Mouse (Mus musculus): ENCODE data around the gene Phf3. TPM values are rescaled to one million over a fixed set of nuclear protein-coding genes. Genes with fewer than 3 reads are reported as not detected.

Phf3 gene
- polyA plus RNA-seq, 1 experiment from 2014 or later = 15.3 TPM

DNA sequence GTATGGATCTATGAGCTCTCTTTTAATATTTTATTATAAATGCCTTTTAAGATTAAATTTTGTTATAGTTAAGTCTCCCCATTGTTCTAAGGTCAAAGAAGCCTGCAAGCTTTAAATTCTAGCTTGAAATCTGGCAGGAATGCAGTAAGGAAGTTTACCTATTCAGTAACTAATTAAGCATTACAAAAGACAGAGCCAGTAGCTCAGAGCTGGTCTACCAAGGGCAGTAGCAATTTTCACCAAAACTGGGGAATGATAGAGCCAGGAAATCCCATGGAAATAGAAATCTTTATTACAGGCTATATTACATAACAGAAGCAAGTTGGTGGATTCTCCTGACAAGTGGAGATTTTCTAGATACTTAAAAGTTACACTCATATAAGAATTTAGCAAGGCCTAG, 116.9 kb downstream of the Phf3 start:
- no peak overlapping the region for H3K4me3 ChIP-seq (ENCODE audit: low read depth, low read length)
- H3K4me1 ChIP-seq (replicated peaks; ENCODE audit: control insufficient read depth, insufficient read depth, low read length) = no peaks in the 10 kb centered on the region
- no peaks in the 10 kb centered on the region for H3K9me3 ChIP-seq (ENCODE audit: control insufficient read depth)
- no peak overlapping the region for H3K9ac ChIP-seq (ENCODE audit: low read depth, low read length)
- no peak overlapping the region for H3K27ac ChIP-seq (ENCODE audit: low read depth, low read length)
- no peak overlapping the region for H3K4me2 ChIP-seq (replicated peaks; ENCODE audit: low read depth)
- no peaks in the 10 kb centered on the region for H3K27me3 ChIP-seq (replicated peaks; ENCODE audit: control insufficient read depth, insufficient read depth, low read length)
- no peak for ATAC-seq
- no peak for TF ChIP-seq CTCF (IDR thresholded peaks at IDR 0.05; ENCODE audit: low read depth)
- H3K36me3 ChIP-seq (ENCODE audit: control insufficient read depth, insufficient read depth) = no peaks in the 10 kb centered on the region

DNA sequence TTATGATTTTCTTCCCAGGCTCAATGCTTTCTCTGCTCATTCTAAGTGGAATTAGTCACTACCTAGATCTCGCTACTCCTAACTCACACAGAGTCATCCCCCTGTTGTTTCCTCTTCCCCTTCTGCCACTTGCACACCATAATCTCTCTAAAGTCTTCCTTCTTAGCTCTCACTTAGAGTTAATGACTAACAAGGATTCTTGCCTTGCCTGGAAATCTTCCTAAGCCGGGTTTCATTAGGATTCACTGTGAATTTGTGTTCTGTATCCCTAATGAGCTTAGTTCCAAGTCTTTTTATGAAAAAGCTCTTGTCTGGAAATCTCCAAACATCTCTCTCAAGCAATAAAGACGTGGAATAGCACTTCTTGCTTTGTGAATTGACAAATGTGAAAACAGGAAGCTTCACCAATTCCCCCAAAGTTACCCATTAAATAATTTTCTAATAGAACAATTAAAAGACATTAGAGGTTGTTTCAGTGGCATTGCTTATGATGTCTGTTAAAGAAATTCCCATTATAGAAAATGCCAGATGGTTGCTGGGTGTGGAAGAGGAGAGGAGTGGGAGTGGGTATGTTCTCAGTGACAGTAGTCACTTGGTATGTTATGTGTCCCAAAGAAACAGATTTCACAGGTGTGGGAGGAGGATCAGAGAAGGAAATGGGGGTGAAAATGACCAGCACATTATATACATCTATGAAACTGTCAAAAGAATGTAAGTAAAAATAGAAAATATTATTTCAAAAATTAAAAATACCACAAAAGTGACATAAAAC, 118.1 kb downstream of the Phf3 start:
- WGBS = 63% methylated on average over 3 of the region's 3 CpGs
- no peak overlapping the region for H3K4me3 ChIP-seq (ENCODE audit: low read depth, low read length)
- TF ChIP-seq CTCF (IDR thresholded peaks at IDR 0.05; ENCODE audit: low read depth) = no peak
- ATAC-seq = no peak
- H3K9ac ChIP-seq (ENCODE audit: low read depth, low read length) = no peak overlapping the region
- no peaks in the 10 kb centered on the region for H3K9me3 ChIP-seq (ENCODE audit: control insufficient read depth)
- H3K27me3 ChIP-seq (replicated peaks; ENCODE audit: control insufficient read depth, insufficient read depth, low read length) = no peaks in the 10 kb centered on the region
- H3K4me1 ChIP-seq (replicated peaks; ENCODE audit: control insufficient read depth, insufficient read depth, low read length) = no peaks in the 10 kb centered on the region
- no peak overlapping the region for H3K4me2 ChIP-seq (replicated peaks; ENCODE audit: low read depth)
- no peak overlapping the region for H3K27ac ChIP-seq (ENCODE audit: low read depth, low read length)
- no peaks in the 10 kb centered on the region for H3K36me3 ChIP-seq (ENCODE audit: control insufficient read depth, insufficient read depth)

Other genes starting within 250 kb of the Phf3 start
- 0.29 TPM in 1 of 2 replicates, not detected in the other for gene AC153137.1, start 104.0 kb upstream of the Phf3 start, polyA plus RNA-seq (2015; fragmentation: Nextera tagmentation; extraction: Ambion mirVana)